Mouse (Mus musculus): Measurements from ENCODE around the gene Mmd. TPM values are rescaled to one million over a fixed set of nuclear protein-coding genes. Genes with fewer than 3 reads are reported as not detected.

Gene Mmd
- total and polyA plus RNA-seq, 3 experiments = 2.0 to 10.7 (median 6.1) TPM

GRCm38 (mm10) chr11:90294622-90295021 lies 45.4 kb downstream of the Mmd start:
- no peak overlapping the region for H3K4me3 ChIP-seq (ENCODE audit: low read depth, low read length)
- TF ChIP-seq TAL1 (conservative IDR thresholded peaks at IDR 0.05; ENCODE audit: low read depth, low read length) (no peak), GATA2 (IDR thresholded peaks at IDR 0.05; ENCODE audit: borderline replicate concordance, low read depth, low read length) (no peak), GATA1 (IDR thresholded peaks at IDR 0.05; ENCODE audit: borderline replicate concordance, low read length) (no peak), POLR2AphosphoS5 (IDR thresholded peaks at IDR 0.05; ENCODE audit: insufficient replicate concordance, low read depth, low read length) (no peak), CTCF (IDR thresholded peaks at IDR 0.05; ENCODE audit: low read depth, low read length) (no peak)
- no peaks in the 10 kb centered on the region for H3K27me3 ChIP-seq (ENCODE audit: insufficient read depth, low read length)
- H3K36me3 ChIP-seq (replicated peaks) = no peaks in the 10 kb centered on the region
- DNase-seq (ENCODE audit: low spot score) = no peak
- no peaks in the 10 kb centered on the region for H3K4me1 ChIP-seq (ENCODE audit: insufficient read depth, low read depth, low read length)
- H3K9me3 ChIP-seq (replicated peaks) = peaks cover 2% of the 10 kb centered on the region; the same call in 1 of the 2 replicates
- no peak; the same call in 1 of the 2 replicates for ATAC-seq (ENCODE audit: extremely low read depth, insufficient number of reproducible peaks, low FRiP score, poor library complexity, severe bottlenecking)

DNA sequence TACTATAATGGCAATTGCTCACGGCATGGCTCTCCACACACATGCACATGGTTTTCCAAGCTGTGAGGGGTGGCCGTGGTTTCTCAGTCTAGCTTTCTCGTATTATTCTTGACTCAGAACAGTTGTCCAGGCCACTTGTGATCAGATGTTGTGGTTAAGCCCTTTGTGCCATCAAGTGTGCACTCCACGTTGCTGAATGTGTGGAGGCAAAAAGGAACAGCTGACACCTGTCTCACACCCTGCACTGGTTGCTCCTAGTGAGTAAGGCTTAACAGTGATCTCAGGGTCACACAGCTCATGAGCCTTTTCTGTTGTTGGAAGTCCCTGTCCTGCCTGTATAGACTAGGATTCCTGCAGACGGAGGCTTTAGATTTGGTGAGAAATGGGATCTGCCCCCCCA lies 56.8 kb downstream of the Mmd start:
- Histone ChIP-seq H3K4me1 (ENCODE audit: insufficient read depth, low read depth, low read length) (no peaks in the 10 kb centered on the region), H3K36me3 (replicated peaks) (no peaks in the 10 kb centered on the region), H3K4me3 (ENCODE audit: low read depth, low read length) (no peak overlapping the region), H3K9me3 (replicated peaks) (peaks cover 7% of the 10 kb centered on the region; the same call in 1 of the 2 replicates), H3K27me3 (ENCODE audit: insufficient read depth, low read length) (no peaks in the 10 kb centered on the region)
- TF ChIP-seq GATA1 (IDR thresholded peaks at IDR 0.05; ENCODE audit: borderline replicate concordance, low read length) (no peak), TAL1 (conservative IDR thresholded peaks at IDR 0.05; ENCODE audit: low read depth, low read length) (no peak), CTCF (IDR thresholded peaks at IDR 0.05; ENCODE audit: low read depth, low read length) (no peak), POLR2AphosphoS5 (IDR thresholded peaks at IDR 0.05; ENCODE audit: insufficient replicate concordance, low read depth, low read length) (no peak), GATA2 (IDR thresholded peaks at IDR 0.05; ENCODE audit: borderline replicate concordance, low read depth, low read length) (no peak)
- DNase-seq (ENCODE audit: low spot score) = no peak
- ATAC-seq (ENCODE audit: extremely low read depth, insufficient number of reproducible peaks, low FRiP score, poor library complexity, severe bottlenecking) = no peak

GRCm38 (mm10) chr11:90306993-90307392 lies 57.7 kb downstream of the Mmd start:
- TF ChIP-seq CTCF (IDR thresholded peaks at IDR 0.05; ENCODE audit: low read depth, low read length) = peak; percentile 55
- no peak for TF ChIP-seq GATA1 (IDR thresholded peaks at IDR 0.05; ENCODE audit: borderline replicate concordance, low read length)
- TF ChIP-seq TAL1 (conservative IDR thresholded peaks at IDR 0.05; ENCODE audit: low read depth, low read length) = no peak
- peaks cover 7% of the 10 kb centered on the region; the same call in 1 of the 2 replicates for H3K9me3 ChIP-seq (replicated peaks)
- H3K36me3 ChIP-seq (replicated peaks) = no peaks in the 10 kb centered on the region
- DNase-seq (ENCODE audit: low spot score) (no peak), ATAC-seq (ENCODE audit: extremely low read depth, insufficient number of reproducible peaks, low FRiP score, poor library complexity, severe bottlenecking) (no peak)
- H3K4me1 ChIP-seq (ENCODE audit: insufficient read depth, low read depth, low read length) = no peaks in the 10 kb centered on the region
- H3K27me3 ChIP-seq (ENCODE audit: insufficient read depth, low read length) = no peaks in the 10 kb centered on the region
- no peak overlapping the region for H3K4me3 ChIP-seq (ENCODE audit: low read depth, low read length)

GRCm38 (mm10) chr11:90314606-90315005 lies 65.3 kb downstream of the Mmd start:
- TF ChIP-seq POLR2AphosphoS5 (IDR thresholded peaks at IDR 0.05; ENCODE audit: insufficient replicate concordance, low read depth, low read length) = no peak
- no peak for TF ChIP-seq GATA1 (IDR thresholded peaks at IDR 0.05; ENCODE audit: borderline replicate concordance, low read length)
- TF ChIP-seq CTCF (IDR thresholded peaks at IDR 0.05; ENCODE audit: low read depth, low read length) = no peak
- TF ChIP-seq TAL1 (conservative IDR thresholded peaks at IDR 0.05; ENCODE audit: low read depth, low read length) = no peak
- TF ChIP-seq GATA2 (IDR thresholded peaks at IDR 0.05; ENCODE audit: borderline replicate concordance, low read depth, low read length) = no peak
- Histone ChIP-seq H3K9me3 (replicated peaks) (no peaks in the 10 kb centered on the region), H3K4me3 (ENCODE audit: low read depth, low read length) (no peak overlapping the region), H3K36me3 (replicated peaks) (no peaks in the 10 kb centered on the region), H3K4me1 (ENCODE audit: insufficient read depth, low read depth, low read length) (no peaks in the 10 kb centered on the region), H3K27me3 (ENCODE audit: insufficient read depth, low read length) (0 out of 2 replicates have a peak, but pooled peaks cover 2% of the 10 kb centered on the region)
- DNase-seq (ENCODE audit: low spot score) (no peak), ATAC-seq (ENCODE audit: extremely low read depth, insufficient number of reproducible peaks, low FRiP score, poor library complexity, severe bottlenecking) (no peak)

DNA sequence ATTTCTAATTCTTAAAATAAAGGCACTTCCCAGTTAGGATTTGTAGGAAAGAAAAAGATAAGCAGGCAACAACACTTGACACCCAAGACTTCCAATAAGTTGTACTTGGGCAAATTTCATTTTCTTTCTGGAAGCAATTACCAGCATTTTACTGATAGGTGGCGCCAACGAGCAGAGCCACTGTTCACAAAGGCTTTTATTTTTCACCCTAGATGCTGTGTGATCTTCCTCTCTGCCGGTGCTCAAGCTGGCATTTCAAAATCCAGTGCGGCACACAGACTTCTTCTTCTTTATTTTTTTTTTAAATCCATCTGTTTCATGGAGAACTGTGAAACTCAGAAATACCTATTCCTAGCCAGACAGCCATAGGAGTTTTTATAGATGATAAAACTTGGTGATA lies 68.2 kb downstream of the Mmd start:
- DNase-seq (ENCODE audit: low spot score) (peak; percentile 2), ATAC-seq (ENCODE audit: extremely low read depth, insufficient number of reproducible peaks, low FRiP score, poor library complexity, severe bottlenecking) (no peak)
- H3K27me3 ChIP-seq (ENCODE audit: insufficient read depth, low read length) = 0 out of 2 replicates have a peak, but pooled peaks cover 2% of the 10 kb centered on the region
- TF ChIP-seq CTCF (IDR thresholded peaks at IDR 0.05; ENCODE audit: low read depth, low read length) (peak; percentile 52), GATA2 (IDR thresholded peaks at IDR 0.05; ENCODE audit: borderline replicate concordance, low read depth, low read length) (no peak), TAL1 (conservative IDR thresholded peaks at IDR 0.05; ENCODE audit: low read depth, low read length) (no peak), GATA1 (IDR thresholded peaks at IDR 0.05; ENCODE audit: borderline replicate concordance, low read length) (no peak)
- H3K9me3 ChIP-seq (replicated peaks) = no peaks in the 10 kb centered on the region
- H3K4me1 ChIP-seq (ENCODE audit: insufficient read depth, low read depth, low read length) = no peaks in the 10 kb centered on the region
- H3K36me3 ChIP-seq (replicated peaks) = no peaks in the 10 kb centered on the region
- no peak overlapping the region for H3K4me3 ChIP-seq (ENCODE audit: low read depth, low read length)

- DNase-seq (ENCODE audit: low spot score) (no peak), ATAC-seq (ENCODE audit: extremely low read depth, insufficient number of reproducible peaks, low FRiP score, poor library complexity, severe bottlenecking) (no peak)
- no peaks in the 10 kb centered on the region for H3K4me1 ChIP-seq (ENCODE audit: insufficient read depth, low read depth, low read length)
- H3K36me3 ChIP-seq (replicated peaks) = no peaks in the 10 kb centered on the region
- no peak overlapping the region for H3K4me3 ChIP-seq (ENCODE audit: low read depth, low read length)
- H3K9me3 ChIP-seq (replicated peaks) = no peaks in the 10 kb centered on the region
- TF ChIP-seq GATA2 (IDR thresholded peaks at IDR 0.05; ENCODE audit: borderline replicate concordance, low read depth, low read length) (no peak), CTCF (IDR thresholded peaks at IDR 0.05; ENCODE audit: low read depth, low read length) (no peak), POLR2AphosphoS5 (IDR thresholded peaks at IDR 0.05; ENCODE audit: insufficient replicate concordance, low read depth, low read length) (no peak), GATA1 (IDR thresholded peaks at IDR 0.05; ENCODE audit: borderline replicate concordance, low read length) (no peak), TAL1 (conservative IDR thresholded peaks at IDR 0.05; ENCODE audit: low read depth, low read length) (no peak)
- no peaks in the 10 kb centered on the region for H3K27me3 ChIP-seq (ENCODE audit: insufficient read depth, low read length)
Observed at GRCm38 (mm10) chr11:90320922-90321321, 71.7 kb downstream of the Mmd start.

Data from G1E (cell line).